Mouse (Mus musculus): Measurements from ENCODE around the gene Paqr5.

Paqr5 gene

DNA sequence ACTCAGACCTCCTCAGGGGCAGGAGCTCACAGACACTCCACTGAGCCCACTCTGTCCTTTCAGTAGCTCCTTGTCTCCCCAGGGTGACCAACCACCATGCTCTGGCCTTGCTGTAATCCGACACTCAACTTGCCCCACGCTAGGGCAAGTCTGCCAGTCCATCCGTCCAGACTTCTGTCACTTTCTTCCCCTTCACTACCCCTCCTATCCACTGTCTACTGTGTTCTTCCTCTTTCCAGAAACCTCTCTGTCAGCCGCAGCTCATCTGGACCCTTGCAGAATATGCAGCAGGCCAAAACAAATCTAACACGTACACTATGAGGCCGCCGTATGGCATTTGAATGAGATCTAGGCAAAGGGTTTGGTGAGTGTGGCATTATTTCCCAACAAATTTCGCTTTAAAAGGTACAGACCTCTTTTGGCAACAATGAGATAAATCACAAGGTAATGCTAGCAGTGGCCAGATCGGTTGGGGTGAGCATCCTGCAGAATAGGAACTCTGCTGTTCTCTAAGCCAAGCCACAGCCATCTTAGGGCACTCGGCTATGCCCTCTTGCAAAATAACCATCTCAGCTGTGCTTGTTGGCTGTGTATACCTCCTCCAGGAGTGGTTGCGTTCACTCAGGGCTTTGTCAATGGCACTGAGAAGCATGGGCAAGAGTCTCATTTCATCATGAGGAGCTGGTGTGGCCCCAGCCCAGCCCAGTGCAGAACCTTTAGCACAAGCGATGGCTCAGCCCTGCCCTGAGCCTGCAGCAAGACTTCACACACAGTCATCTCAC lies 13.1 kb downstream of the Paqr5 start:
- no peak for DNase-seq (ENCODE audit: low read depth, low spot score)

DNA sequence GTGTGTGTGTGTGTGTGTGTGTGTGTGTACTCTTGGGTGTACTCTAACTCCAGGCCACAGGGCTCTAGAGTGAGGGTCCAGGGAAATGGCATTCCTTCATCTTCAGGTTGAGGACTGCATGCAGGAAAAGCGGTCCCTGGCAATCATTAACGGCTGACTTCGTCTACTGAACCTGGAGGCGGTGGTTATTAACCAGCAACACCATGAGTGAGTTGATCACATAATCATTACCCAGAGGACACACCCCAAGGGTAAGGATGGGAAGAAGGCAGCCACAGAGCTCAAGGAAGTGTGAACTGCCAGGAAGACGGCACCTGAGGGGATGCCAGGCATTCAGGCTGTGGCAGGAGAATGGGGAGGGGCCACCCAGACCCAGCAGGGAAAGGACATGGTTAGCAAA lies 18.3 kb downstream of the Paqr5 start:
- DNase-seq (ENCODE audit: low read depth, low spot score) = no peak

GRCm38 (mm10) chr9:62007028-62007427 lies 19.6 kb downstream of the Paqr5 start:
- DNase-seq (ENCODE audit: low read depth, low spot score) = no peak

DNA sequence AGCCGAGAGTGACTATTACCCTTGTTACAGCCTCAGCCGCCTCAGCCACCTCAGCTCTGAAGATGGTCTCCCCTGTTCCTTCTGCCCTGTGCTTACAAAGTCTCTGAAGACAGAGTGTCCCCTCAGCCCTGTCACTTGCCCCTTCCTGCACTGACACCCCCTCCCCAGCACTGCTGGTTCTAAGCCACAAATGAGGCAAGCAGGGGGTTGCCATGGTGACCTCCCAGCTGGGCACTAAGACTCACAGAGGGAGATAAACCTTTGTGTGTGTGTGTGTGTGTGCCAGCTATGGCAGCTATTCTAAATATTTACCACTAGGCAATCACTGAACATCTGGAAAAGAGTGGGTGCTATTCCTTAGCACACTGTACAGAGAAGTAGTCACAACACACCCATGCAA lies 23.0 kb downstream of the Paqr5 start:
- DNase-seq (ENCODE audit: low read depth, low spot score) = peak; percentile 41

- DNase-seq (ENCODE audit: low read depth, low spot score) = no peak
Measured at GRCm38 (mm10) chr9:61999653-62000420, 26.8 kb downstream of the Paqr5 start.

DNA sequence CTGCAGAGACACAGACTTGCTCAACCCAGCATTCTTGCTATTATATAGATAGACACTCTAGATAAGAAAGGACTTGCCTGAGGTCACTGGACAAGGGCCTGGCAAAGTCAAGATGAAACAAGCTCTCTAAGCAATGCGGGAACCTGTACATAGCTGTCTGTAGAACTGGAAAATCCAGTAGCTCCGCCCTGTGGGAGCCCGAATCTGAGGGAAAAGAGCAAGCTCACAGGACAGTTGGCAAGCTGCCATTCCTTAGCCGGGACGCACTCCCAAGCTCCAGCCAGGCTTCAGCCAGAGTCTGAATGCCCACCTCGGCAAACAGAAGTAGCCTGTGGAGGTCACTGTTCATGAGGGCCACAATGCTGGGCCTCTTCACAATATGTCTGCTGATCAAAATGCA lies 28.8 kb downstream of the Paqr5 start:
- no peak for DNase-seq (ENCODE audit: low read depth, low spot score)

DNA sequence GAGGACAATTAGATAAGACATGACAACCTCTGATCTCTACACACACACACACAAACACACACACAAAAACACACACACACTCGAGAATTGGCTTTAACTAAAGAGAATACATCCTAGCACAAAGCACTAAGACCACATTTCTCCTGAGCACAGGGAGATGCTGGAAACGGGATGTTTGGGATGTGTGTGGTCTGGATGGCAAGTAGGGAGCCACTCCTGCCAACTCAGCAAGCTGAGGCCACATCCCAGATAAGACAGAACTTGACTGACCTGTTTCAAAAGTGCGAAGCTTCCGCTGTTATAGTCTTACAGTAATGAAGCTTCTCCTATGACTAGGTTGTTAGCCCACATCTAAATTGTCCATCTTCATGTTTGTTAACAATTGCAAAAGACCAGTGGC lies 35.5 kb downstream of the Paqr5 start:
- DNase-seq (ENCODE audit: low read depth, low spot score) = no peak

- no peak for DNase-seq (ENCODE audit: low read depth, low spot score)
Measured at GRCm38 (mm10) chr9:61990738-61991137, 35.9 kb downstream of the Paqr5 start.

DNA sequence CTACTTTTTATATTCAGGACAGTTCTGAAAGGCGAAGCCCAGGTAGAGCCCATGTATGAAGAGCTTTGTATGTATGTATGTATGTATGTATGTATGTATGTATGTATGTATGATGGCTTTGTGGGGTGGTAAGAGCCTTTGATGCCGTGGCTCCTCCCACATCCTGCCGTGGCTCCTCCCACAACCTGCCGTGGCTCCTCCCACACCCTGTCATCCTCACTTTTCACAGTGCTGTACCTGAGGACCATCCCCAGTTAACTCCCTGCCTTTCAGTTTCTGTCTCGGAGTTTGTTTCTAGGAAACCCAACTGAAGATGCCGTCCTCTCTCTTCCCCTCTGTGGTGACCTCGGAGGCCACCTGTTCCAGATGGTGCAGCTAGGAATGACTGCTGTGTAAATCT lies 40.6 kb downstream of the Paqr5 start:
- no peak for DNase-seq (ENCODE audit: low read depth, low spot score)

GRCm38 (mm10) chr9:61985183-61985863 lies 41.3 kb downstream of the Paqr5 start:
- peak; percentile 53 for DNase-seq (ENCODE audit: low read depth, low spot score)

GRCm38 (mm10) chr9:61982940-61983620 lies 43.6 kb downstream of the Paqr5 start:
- DNase-seq (ENCODE audit: low read depth, low spot score) = no peak

- DNase-seq (ENCODE audit: low read depth, low spot score) = no peak
Measured at GRCm38 (mm10) chr9:61981876-61982275, 44.8 kb downstream of the Paqr5 start.

GRCm38 (mm10) chr9:61979983-61980382 lies 46.7 kb downstream of the Paqr5 start:
- no peak for DNase-seq (ENCODE audit: low read depth, low spot score)

GRCm38 (mm10) chr9:61977258-61977945 lies 49.3 kb downstream of the Paqr5 start:
- no peak for DNase-seq (ENCODE audit: low read depth, low spot score)

DNA sequence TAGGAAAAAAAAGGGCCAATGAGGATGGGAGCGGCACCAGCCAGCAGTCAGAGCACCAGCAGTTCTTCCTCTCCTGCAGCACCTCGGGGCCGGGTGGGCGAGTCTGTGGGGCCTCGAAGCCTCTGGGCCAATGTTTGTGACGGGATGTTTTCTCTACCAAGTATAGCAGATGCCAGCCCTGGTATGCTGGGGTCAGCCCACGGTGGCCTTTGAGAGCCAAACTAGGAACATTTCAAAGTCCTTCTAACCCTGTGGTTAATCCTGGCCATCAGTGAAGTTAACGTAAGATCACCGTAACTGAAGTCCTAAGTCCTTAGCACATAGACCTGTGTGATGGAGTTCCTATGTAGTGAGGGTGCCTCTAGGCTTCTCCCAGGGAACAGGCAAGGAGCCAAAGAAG lies 54.6 kb downstream of the Paqr5 start:
- no peak for DNase-seq (ENCODE audit: low read depth, low spot score)

DNA sequence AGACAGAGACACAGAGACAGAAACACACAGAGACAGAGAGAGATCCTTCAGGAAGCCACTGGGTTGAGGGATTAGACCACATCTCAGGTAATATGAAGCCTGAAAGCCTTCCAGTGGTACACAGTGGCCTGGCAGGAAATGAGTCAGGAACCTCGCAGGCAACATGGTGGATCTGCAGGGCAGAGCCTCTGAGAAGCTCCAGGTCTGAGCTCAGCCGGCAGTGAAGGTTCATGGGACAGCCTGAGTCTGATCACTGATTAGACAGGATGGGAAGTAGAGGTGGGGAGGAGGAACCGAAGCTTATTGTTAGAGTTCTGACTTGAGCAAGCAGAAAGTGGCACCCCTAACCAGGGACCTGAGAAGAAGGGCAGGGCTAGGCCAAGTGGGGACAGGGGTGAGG lies 55.6 kb downstream of the Paqr5 start:
- no peak for DNase-seq (ENCODE audit: low read depth, low spot score)

- DNase-seq (ENCODE audit: low read depth, low spot score) = no peak
Measured at GRCm38 (mm10) chr9:61967357-61967756, 59.3 kb downstream of the Paqr5 start.

GRCm38 (mm10) chr9:61965987-61966386 lies 60.7 kb downstream of the Paqr5 start:
- no peak for DNase-seq (ENCODE audit: low read depth, low spot score)

- peak; percentile 77 for DNase-seq (ENCODE audit: low read depth, low spot score)
Measured at GRCm38 (mm10) chr9:61965411-61965930, 61.2 kb downstream of the Paqr5 start.

- no peak for DNase-seq (ENCODE audit: low read depth, low spot score)
Measured at GRCm38 (mm10) chr9:61963356-61963755, 63.3 kb downstream of the Paqr5 start.

GRCm38 (mm10) chr9:61961181-61961580 lies 65.5 kb downstream of the Paqr5 start:
- no peak for DNase-seq (ENCODE audit: low read depth, low spot score)

All from mesoderm, embryonic 11.5 days (tissue).